Mouse (Mus musculus) cerebellum, postnatal 36 days (tissue): ENCODE results near the gene Olfr888.

Experiments used
- DNase-seq, 2 experiments: peaks; one replicate each; pipeline ENCODE4 v3.0.0; 2021 to 2022; ENCODE audit warnings: mixed read lengths in 2 of 2

Gene Olfr888

DNA sequence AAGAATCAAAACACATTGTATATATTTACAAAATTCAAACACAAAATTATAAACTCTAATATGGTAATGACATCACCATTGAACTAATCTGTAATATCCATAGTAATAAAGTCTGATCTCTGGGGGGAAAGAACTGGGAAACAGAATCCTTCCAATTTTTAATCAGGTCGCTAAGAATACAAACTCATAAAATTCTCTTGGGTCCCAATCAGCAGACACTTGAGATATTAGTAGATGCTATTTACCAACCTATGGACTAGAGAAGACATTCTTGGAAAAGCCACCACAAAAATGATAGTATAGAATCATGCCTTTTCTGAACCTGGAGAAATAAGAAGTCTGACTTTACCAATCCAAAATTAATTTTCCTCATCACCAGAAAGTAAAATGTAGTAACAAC, at the start of gene Olfr888:
Gene Olfr888 (plus strand): TSS at position 301 of the 400 bp plus-strand sequence.
- DNase-seq: no peak

GRCm38 (mm10) chr9:38061022-38061421, 46.9 kb upstream of the Olfr888 start, which contains the start of gene Olfr885:
TSS of gene Olfr885 (plus strand) at chr9:38061322.
- no peak for DNase-seq

GRCm38 (mm10) chr9:38083772-38084171, 24.2 kb upstream of the Olfr888 start, which contains the start of gene Olfr887:
TSS of gene Olfr887 (plus strand) at chr9:38084072.
- no peak for DNase-seq

GRCm38 (mm10) chr9:38114898-38115297, 7.0 kb downstream of the Olfr888 start, which contains the start of gene Olfr889:
TSS of gene Olfr889 (plus strand) at chr9:38115198.
- no peak for DNase-seq

- no peak for DNase-seq
Observed at GRCm38 (mm10) chr9:38142217-38142616, 34.3 kb downstream of the Olfr888 start, which contains the start of gene Olfr890. TSS of gene Olfr890 (plus strand) at chr9:38142517.
